Mouse (Mus musculus): ENCODE results near the gene Rbpjl.

Rbpjl gene

DNA sequence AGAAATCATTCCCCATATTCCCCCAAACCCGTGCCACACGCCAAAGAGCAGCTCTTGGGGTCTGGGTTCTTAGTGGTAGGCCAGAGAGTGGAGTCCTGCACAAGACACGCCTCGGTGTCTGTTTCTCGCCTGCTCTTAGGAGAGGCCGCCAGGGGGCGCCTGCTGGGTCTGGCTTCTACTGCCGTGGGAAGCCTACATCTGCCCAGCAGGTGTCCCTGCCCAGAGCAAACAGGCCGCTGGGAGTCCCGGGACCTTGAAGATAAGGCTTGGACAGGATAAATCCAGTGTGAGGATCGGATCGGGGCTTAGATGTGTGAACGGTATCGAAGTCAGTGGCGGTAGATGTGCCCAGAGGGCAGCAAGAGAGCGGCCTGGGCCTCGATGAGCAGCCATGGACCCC lies at the start of gene Rbpjl:
Rbpjl (plus strand) TSS at position 236 of the 400 bp plus-strand sequence.
- in situ Hi-C loops (cut with MboI; ENCODE audit: low sequenced_read_pairs), result no loop called here

GRCm38 (mm10) chr2:164353356-164353755 lies 49.6 kb upstream of the Rbpjl start:
- in situ Hi-C loops (cut with MboI; ENCODE audit: low sequenced_read_pairs), result loop anchor here (10.0 kb wide), 1 partner anchor 249 kb away; no protein-coding TSS in a partner anchor

- in situ Hi-C loops (cut with MboI; ENCODE audit: low sequenced_read_pairs), result loop anchor here (10.0 kb wide), 1 partner anchor 252 kb away; no protein-coding TSS in a partner anchor
These were observed 46.6 kb upstream of the Rbpjl start for GRCm38 (mm10) chr2:164356177-164356967.

GRCm38 (mm10) chr2:164358373-164358772 lies 44.6 kb upstream of the Rbpjl start:
- in situ Hi-C loops (cut with MboI; ENCODE audit: low sequenced_read_pairs), result loop anchor here (10.0 kb wide), 1 partner anchor 254 kb away; no protein-coding TSS in a partner anchor

- in situ Hi-C loops (cut with MboI; ENCODE audit: low sequenced_read_pairs), result loop anchor here (10.0 kb wide), 1 partner anchor 254 kb away; no protein-coding TSS in a partner anchor
These were observed 43.9 kb upstream of the Rbpjl start for GRCm38 (mm10) chr2:164359031-164359430.

- in situ Hi-C loops (cut with MboI; ENCODE audit: low sequenced_read_pairs), result loop anchor here (10.0 kb wide), 1 partner anchor 255 kb away; no protein-coding TSS in a partner anchor
These were observed 43.3 kb upstream of the Rbpjl start for GRCm38 (mm10) chr2:164359668-164360067.

DNA sequence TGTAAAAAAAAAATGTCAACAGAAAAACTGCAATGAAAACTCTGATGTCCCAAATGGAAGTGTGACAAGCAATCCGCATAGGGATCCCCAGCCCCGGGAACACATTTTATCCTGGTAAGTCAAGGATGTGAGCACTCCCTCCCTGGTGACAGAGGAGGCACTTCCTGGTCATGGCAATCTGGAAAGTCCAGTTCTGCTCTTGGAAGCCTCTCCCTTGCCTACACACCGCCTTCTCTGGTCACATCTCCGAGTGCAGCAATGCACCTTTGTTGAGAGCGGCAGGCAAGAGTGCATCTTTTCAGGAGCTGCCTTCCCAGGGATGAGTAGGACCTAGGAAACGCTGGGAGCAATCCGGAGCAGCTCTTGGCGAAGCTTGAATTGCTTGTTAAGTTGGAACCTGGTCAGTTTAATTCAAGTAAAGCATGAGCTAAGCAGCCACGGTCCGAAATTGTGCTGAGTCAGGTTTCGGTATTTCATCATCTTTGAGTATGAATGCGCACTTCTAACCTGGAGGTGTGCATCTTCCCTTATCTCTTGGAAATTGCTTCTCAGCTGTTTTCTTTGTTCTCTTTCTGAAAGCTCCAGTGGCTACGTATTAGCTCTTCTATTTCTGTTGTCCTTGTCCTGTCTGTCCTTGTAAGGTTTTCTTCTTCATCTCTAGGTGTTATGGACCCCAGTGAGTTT lies 41.8 kb upstream of the Rbpjl start:
- in situ Hi-C loops (cut with MboI; ENCODE audit: low sequenced_read_pairs), result no loop called here

GRCm38 (mm10) chr2:164366947-164367346 lies 36.0 kb upstream of the Rbpjl start:
- in situ Hi-C loops (cut with MboI; ENCODE audit: low sequenced_read_pairs), result no loop called here

DNA sequence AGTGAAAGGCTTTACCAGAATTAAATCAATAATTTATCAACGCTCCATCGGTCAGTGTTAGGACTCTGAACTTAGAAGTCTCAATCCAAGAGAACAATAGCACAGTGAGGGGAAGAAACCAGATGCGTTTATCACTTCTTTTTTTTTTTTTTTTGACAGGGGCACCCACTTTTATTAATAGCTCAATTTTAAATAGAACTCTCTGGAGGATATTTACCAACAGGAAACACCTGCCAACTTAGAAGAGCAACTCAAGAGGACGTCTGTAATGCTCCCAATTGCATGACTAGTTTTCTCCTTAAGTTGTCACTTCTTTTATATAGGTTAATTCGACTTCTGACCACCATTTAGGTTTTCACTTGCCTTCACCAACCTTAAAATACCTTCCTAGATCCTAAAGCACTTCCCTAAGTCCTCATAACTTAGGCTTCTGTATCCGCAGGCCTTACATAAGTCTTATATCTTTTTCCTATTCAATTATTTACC lies 34.3 kb upstream of the Rbpjl start:
- in situ Hi-C loops (cut with MboI; ENCODE audit: low sequenced_read_pairs), result no loop called here

- in situ Hi-C loops (cut with MboI; ENCODE audit: low sequenced_read_pairs), result no loop called here
These were observed 31.6 kb upstream of the Rbpjl start for GRCm38 (mm10) chr2:164371371-164371770.

DNA sequence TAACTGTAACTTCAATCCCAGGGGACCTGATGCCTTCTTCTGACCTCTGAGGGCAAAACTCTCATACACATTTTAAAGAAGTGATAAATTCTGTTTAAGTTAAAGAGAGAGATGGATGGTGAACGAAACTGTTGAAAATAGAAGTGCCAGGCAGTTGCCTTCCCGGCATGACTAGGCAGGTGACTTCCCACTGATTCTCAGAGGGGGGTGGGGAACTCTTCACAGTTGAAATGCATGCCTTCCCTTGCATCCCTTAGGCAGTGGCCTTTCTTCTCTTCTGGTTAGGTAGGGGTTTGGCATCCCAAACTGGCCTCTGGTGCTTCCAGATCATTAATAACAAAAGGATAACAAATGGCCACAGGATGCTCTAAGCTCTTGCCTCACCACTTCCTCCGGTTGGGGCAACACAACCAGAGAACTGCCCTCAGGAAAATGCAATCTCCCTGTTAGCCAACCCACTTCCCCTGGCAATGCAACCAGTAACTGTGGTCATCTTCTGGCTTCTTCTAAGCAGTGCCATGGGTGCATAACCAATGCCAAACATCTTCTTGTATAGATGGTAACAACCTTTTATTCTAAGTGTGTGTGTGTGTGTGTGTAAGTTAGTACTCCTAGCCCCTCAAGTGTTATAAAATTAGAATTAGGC lies 30.4 kb upstream of the Rbpjl start:
- in situ Hi-C loops (cut with MboI; ENCODE audit: low sequenced_read_pairs), result no loop called here

DNA sequence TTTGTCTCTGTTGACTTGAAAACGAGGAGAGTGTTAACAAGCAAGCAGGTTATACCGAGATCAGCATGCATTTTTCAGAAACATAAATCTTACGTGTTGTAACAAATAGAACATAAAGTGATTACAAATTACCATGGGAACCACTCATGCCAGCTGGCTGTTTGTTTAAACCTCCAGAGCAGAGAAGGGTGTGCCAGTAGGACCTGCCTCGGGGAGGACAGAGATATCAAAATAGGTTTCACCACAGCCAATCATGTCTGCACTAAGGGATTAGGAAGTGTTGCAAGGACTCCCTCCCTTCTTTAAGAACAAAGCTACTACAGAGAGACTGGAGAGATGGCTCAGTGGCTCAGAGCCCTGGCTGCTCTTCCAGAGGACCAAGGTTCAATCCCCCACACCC lies 29.8 kb upstream of the Rbpjl start:
- in situ Hi-C loops (cut with MboI; ENCODE audit: low sequenced_read_pairs), result no loop called here

GRCm38 (mm10) chr2:164377478-164378426 lies 25.2 kb upstream of the Rbpjl start:
- in situ Hi-C loops (cut with MboI; ENCODE audit: low sequenced_read_pairs), result no loop called here

DNA sequence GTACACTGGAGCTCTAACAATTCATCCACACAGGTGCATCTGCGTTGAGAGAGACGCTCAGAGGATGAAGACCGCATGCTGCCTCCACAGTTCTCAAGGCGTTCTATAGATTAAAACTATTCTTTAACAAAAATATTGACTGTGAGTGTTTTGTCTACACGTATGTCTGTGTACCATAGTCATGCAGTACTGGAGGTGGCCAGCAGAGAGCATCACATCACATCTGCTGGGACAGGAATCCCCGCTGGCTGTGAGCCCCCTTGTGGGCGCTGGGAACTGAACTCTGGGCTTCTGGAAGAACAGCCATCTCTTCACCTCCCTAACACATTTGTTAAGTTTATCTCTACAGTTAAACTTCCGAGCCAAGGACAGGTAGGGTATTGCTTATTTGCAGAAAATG lies 21.2 kb upstream of the Rbpjl start:
- in situ Hi-C loops (cut with MboI; ENCODE audit: low sequenced_read_pairs), result no loop called here

DNA sequence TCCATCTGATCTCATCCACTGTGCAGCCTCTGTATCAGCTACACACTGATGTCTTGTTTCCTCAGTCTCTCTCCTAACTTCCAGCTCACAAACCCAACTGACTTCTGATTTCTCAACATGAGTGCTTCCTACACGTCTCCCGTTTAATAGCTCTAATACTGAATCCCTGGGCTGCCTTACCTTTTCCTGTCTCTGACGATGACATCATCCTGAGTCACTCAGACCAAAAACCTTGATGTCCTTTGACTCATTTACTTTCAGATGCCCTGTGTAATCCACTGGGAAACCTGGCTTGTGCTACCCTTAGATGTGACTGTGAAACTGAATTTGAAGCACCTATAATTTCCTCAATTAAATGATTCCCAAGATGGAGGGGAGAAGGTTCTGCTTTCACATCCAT lies 20.0 kb upstream of the Rbpjl start:
- in situ Hi-C loops (cut with MboI; ENCODE audit: low sequenced_read_pairs), result no loop called here

GRCm38 (mm10) chr2:164383656-164384399 lies 19.1 kb upstream of the Rbpjl start:
- in situ Hi-C loops (cut with MboI; ENCODE audit: low sequenced_read_pairs), result no loop called here

- in situ Hi-C loops (cut with MboI; ENCODE audit: low sequenced_read_pairs), result no loop called here
These were observed 16.8 kb upstream of the Rbpjl start for GRCm38 (mm10) chr2:164385927-164386763.

GRCm38 (mm10) chr2:164386953-164387352 lies 16.0 kb upstream of the Rbpjl start:
- in situ Hi-C loops (cut with MboI; ENCODE audit: low sequenced_read_pairs), result no loop called here

- in situ Hi-C loops (cut with MboI; ENCODE audit: low sequenced_read_pairs), result no loop called here
These were observed 13.9 kb upstream of the Rbpjl start, which contains the start of gene Slpi for GRCm38 (mm10) chr2:164389020-164389419. Gene Slpi, minus strand, starts transcription at chr2:164389095.

Data from CH12F3 (cell line).